Mouse (Mus musculus): ENCODE measurements around the gene Adgra3. TPM values are rescaled to one million over a fixed set of nuclear protein-coding genes. Genes with fewer than 3 reads are reported as not detected.

The Adgra3 gene
- total RNA-seq, 2 experiments from 2014 or later, result 38.4 to 41.2 TPM

- DNase-seq (ENCODE audit: low spot score in 2 of 2), result no peak
Observed at GRCm38 (mm10) chr5:49980727-49981126, 78.1 kb downstream of the Adgra3 start.

DNA sequence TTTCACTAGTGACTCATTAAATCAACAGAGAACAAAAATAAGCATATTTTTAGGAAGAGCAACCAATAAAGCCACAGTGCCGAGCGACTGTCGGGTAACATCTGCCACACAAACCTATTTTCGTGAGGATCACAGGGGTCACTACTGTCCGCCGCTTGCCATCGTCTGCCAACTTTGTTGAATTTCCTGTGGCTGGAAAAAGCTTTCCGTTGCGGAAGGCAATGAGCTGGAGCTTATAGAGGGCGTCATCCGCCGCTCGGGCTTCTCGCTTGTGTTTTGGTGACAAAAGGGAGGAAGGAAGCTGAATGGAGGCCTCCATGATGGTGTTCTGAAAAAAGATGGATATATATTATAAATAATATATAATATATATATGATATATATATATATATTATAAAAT is 79.6 kb downstream of the Adgra3 start:
- DNase-seq (ENCODE audit: low spot score in 2 of 2), result no peak

DNA sequence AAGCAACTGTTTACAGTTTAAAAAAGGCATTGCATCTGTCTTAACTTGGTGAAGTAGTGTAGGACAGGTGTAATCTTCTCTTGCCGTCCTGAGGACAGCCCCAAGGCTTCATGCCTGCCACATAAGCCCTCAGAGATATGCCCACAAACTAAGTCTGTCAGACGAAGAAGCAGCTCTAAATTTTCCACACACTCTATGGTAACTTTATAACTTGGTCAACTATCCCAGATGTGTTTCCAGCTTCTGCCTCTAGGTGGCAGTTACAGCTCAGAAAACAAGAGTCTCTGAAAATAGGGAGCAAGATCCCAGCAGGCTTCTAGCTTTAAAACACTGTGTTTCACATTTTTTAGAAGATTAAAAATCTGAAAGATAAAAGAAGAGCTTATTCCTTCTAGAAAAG is 82.8 kb downstream of the Adgra3 start:
- peak; percentile 67 to 69 for DNase-seq (ENCODE audit: low spot score in 2 of 2)

GRCm38 (mm10) chr5:49974211-49974610 is 84.6 kb downstream of the Adgra3 start:
- DNase-seq (ENCODE audit: low spot score in 2 of 2), result no peak

GRCm38 (mm10) chr5:49969660-49970059 is 89.1 kb downstream of the Adgra3 start:
- no peak for DNase-seq (ENCODE audit: low spot score in 2 of 2)

- DNase-seq (ENCODE audit: low spot score in 2 of 2), result no peak
Observed at GRCm38 (mm10) chr5:49967726-49968125, 91.1 kb downstream of the Adgra3 start.

DNA sequence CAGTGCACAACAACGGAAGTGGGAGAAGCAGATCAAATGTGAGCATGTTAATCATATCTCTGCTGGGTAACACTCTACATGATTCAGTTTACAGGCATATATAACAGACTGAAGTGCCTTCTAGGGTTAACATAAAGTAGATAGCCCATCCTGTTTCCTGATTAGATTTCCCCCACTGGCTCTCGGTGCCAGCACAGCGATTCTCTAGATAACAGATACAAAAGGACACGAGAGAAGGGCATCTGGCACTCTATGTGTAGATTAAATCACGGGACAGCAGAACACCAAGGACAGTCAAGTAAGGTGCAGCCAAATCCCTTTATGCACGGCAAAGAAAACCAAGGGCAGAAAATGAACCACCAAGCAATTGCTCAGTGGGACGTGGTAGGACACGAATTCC is 93.0 kb downstream of the Adgra3 start:
- no peak for DNase-seq (ENCODE audit: low spot score in 2 of 2)

GRCm38 (mm10) chr5:49961478-49962431 is 97.1 kb downstream of the Adgra3 start:
- DNase-seq (ENCODE audit: low spot score in 2 of 2), result peak in 1 of 2 experiments; percentile 32

- no peak for DNase-seq (ENCODE audit: low spot score in 2 of 2)
Observed at GRCm38 (mm10) chr5:49936354-49936753, 122.5 kb downstream of the Adgra3 start.

GRCm38 (mm10) chr5:49924712-49925111 is 134.1 kb downstream of the Adgra3 start:
- no peak for DNase-seq (ENCODE audit: low spot score in 2 of 2)

DNA sequence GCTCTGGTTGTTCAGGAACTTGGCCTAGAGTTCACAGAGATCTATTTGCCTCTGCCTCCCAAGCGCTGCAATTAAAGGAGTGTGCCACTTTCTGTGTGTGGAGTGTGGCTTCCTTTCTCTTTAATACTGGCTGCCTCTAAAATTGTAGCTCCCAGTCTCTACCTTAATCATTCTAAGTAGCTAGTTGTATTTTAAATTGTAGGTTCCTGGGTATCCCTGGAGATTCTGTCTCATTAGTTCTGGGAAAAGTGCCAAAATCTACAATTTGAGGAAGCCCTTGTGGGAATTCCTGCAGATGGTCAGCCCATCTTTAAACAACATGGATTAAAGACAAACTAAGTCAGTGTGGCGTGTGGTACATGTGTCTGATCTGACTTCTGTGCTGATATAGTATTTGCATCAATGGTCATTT is 143.1 kb downstream of the Adgra3 start:
- DNase-seq (ENCODE audit: low spot score in 2 of 2), result no peak

All from adrenal gland, adult 18-20 months (tissue).